Mouse (Mus musculus) kidney, embryonic 14.5 days (tissue): Measurements from ENCODE around the gene Dnah8. TPM values are rescaled to one million over a fixed set of nuclear protein-coding genes. Genes with fewer than 3 reads are reported as not detected.

ENCODE experiments used
- ATAC-seq: fragments of 200-750 bp; cut with Nextera tagmentation; 2 replicates; pipeline ENCODE4 v1.8.0; 2017; ENCODE audit warnings: moderate number of reproducible peaks, mild to moderate bottlenecking, moderate TSS enrichment, moderate library complexity; ENCODE audit not compliant: low FRiP score, low TSS enrichment
- H3K27ac ChIP-seq: fragments of 300-500 bp; sonication (generic); 2 replicates; pipeline ENCODE4 v1.5.1; 2014; ENCODE audit warnings: low read depth, mild to moderate bottlenecking, low read length, moderate library complexity, mixed read lengths
- H3K27me3 ChIP-seq: fragments of 300-500 bp; sonication (generic); 2 replicates; pipeline ENCODE4 v1.6.1; 2014; ENCODE audit warnings: mild to moderate bottlenecking, low read length; ENCODE audit not compliant: control insufficient read depth, insufficient read depth
- H3K36me3 ChIP-seq: fragments of 300-500 bp; sonication (generic); 2 replicates; pipeline ENCODE4 v1.6.1; 2014; ENCODE audit warnings: low read length, mixed read lengths; ENCODE audit not compliant: control insufficient read depth, insufficient read depth
- H3K4me1 ChIP-seq: fragments of 300-500 bp; sonication (generic); 2 replicates; pipeline ENCODE4 v1.6.1; 2014; ENCODE audit warnings: low read length, mixed read lengths; ENCODE audit not compliant: control insufficient read depth, insufficient read depth
- H3K4me2 ChIP-seq: fragments of 300-500 bp; sonication (generic); replicated peaks from 2 replicates; pipeline ENCODE4 v1.6.1; 2014; ENCODE audit warnings: low read depth, mild to moderate bottlenecking, low read length
- H3K4me3 ChIP-seq: fragments of 300-500 bp; sonication (generic); 2 replicates; pipeline ENCODE4 v1.5.1; 2014; ENCODE audit warnings: mild to moderate bottlenecking, low read length
- H3K9ac ChIP-seq: fragments of 300-500 bp; sonication (generic); 2 replicates; pipeline ENCODE4 v1.6.1; 2014; ENCODE audit warnings: low read depth, mild to moderate bottlenecking, low read length, moderate library complexity
- H3K9me3 ChIP-seq: fragments of 300-500 bp; sonication (generic); 2 replicates; pipeline ENCODE4 v1.6.1; 2016; ENCODE audit warnings: low read length; ENCODE audit not compliant: control insufficient read depth
- WGBS: fragments of 180-500 bp; shearing (Covaris S2); extraction: QIAGEN DNeasy Blood & Tissue Kit; methylation state at CpG from one replicate; pipeline ENCODE4 v1.1.7; 2014; 5-methylcytosine and 5-hydroxymethylcytosine counted together
- polyA plus RNA-seq: library from polyadenylated mRNA; unstranded; fragments of >200 nt; fragmentation: Nextera tagmentation; extraction: Ambion mirVana; gene quantifications from 2 replicates; pipeline ENCODE4 v1.2.1, GENCODE M21; 2014

The Dnah8 gene
- polyA plus RNA-seq, 1 experiment from 2014 or later: 0.61 TPM

- no peak overlapping the region for H3K27ac ChIP-seq
- H3K9me3 ChIP-seq: no peaks in the 10 kb centered on the region
- no peak overlapping the region for H3K4me2 ChIP-seq
- H3K9ac ChIP-seq: no peak overlapping the region
- H3K4me3 ChIP-seq: no peak overlapping the region
- no peak for ATAC-seq
- H3K36me3 ChIP-seq: no peaks in the 10 kb centered on the region
- H3K27me3 ChIP-seq: no peaks in the 10 kb centered on the region
- 70% methylated on average over 7 of the region's 7 CpGs for WGBS
- H3K4me1 ChIP-seq: no peaks in the 10 kb centered on the region
Observed at GRCm38 (mm10) chr17:30847498-30847897, 223.3 kb downstream of the Dnah8 start.

- Histone ChIP-seq H3K4me2 (no peak overlapping the region), H3K36me3 (no peaks in the 10 kb centered on the region), H3K4me3 (no peak overlapping the region), H3K27ac (no peak overlapping the region), H3K9ac (no peak overlapping the region), H3K27me3 (no peaks in the 10 kb centered on the region), H3K9me3 (no peaks in the 10 kb centered on the region), H3K4me1 (no peaks in the 10 kb centered on the region)
- WGBS: 96% methylated on average over 5 of the region's 5 CpGs
- no peak for ATAC-seq
Observed at GRCm38 (mm10) chr17:30848086-30848485, 223.9 kb downstream of the Dnah8 start.

DNA sequence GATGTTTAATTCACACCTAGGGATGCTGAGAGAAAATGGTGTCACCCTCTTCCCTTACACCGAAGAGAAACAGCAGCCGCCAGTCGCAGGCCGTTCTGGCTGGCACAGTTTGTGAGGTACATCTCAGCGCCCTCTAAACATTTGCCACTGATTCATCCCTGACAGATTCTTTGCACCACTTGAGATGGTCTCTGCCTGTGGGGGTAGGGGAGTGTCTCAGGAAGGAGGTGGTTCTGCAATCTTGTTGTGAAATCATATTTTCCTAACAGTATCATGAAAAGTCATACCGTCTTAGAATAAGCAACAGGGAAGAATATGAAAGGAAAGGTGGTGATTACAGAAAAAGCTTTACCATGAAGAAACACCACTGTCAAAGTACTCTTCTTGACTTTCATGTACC is 224.7 kb downstream of the Dnah8 start:
- no peak overlapping the region for H3K9ac ChIP-seq
- WGBS: 85% methylated on average over 6 of the region's 6 CpGs
- no peak overlapping the region for H3K4me2 ChIP-seq
- H3K27me3 ChIP-seq: no peaks in the 10 kb centered on the region
- H3K36me3 ChIP-seq: no peaks in the 10 kb centered on the region
- no peaks in the 10 kb centered on the region for H3K9me3 ChIP-seq
- no peak overlapping the region for H3K27ac ChIP-seq
- H3K4me1 ChIP-seq: no peaks in the 10 kb centered on the region
- H3K4me3 ChIP-seq: no peak overlapping the region
- ATAC-seq: no peak

- H3K4me2 ChIP-seq: no peak overlapping the region
- H3K9me3 ChIP-seq: no peaks in the 10 kb centered on the region
- 99% methylated on average over 12 of the region's 12 CpGs for WGBS
- no peak overlapping the region for H3K9ac ChIP-seq
- no peak overlapping the region for H3K4me3 ChIP-seq
- H3K27me3 ChIP-seq: no peaks in the 10 kb centered on the region
- no peaks in the 10 kb centered on the region for H3K4me1 ChIP-seq
- H3K36me3 ChIP-seq: no peaks in the 10 kb centered on the region
- no peak overlapping the region for H3K27ac ChIP-seq
- no peak for ATAC-seq
Observed at GRCm38 (mm10) chr17:30849813-30850212, 225.7 kb downstream of the Dnah8 start.

DNA sequence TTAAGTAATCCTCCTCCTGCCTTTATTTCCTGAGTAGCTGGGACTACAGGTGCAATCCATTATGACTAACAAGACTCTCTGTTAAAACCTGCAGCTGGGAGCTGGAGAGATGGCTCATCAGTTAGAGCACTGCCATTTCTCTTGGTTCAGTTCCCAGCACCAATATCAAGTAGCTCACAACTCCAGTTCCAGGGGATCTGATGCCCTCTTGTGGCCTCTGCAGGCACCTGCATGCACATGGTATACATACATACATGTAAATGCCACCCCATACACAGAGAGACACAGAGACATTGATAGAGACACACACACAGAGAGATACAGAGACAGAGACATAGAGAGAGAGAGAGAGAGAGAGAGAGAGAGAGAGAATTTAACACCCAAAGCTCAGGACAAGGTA is 228.2 kb downstream of the Dnah8 start:
- Histone ChIP-seq H3K36me3 (no peaks in the 10 kb centered on the region), H3K4me3 (no peak overlapping the region), H3K9ac (no peak overlapping the region), H3K4me2 (no peak overlapping the region), H3K27me3 (no peaks in the 10 kb centered on the region), H3K27ac (no peak overlapping the region), H3K4me1 (no peaks in the 10 kb centered on the region), H3K9me3 (no peaks in the 10 kb centered on the region)
- ATAC-seq: no peak

DNA sequence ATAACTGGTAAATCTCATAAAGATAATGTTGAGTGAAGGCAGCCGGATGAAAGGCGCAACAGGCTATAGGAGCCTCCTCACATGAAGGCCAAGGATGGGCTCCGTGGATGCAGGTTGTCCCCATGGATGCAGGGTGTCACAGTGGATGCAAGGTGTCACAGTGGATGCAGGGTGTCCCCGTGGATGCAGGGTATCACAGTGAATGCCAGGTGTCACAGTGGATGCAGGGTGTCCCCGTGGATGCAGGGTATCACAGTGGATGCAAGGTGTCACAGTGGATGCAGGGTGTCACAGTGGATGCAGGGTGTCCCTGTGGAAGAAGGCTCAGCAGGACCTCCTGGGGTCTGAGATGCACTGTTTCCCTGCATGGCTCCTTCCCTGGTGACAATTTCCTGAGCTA is 233.2 kb downstream of the Dnah8 start:
- 88% methylated on average over 5 of the region's 5 CpGs for WGBS
- Histone ChIP-seq H3K4me1 (peaks cover 13% of the 10 kb centered on the region; the same call in 1 of the 2 replicates), H3K4me2 (no peak overlapping the region), H3K9me3 (no peaks in the 10 kb centered on the region), H3K9ac (no peak overlapping the region), H3K27ac (no peak overlapping the region), H3K27me3 (no peaks in the 10 kb centered on the region), H3K4me3 (no peak overlapping the region), H3K36me3 (no peaks in the 10 kb centered on the region)
- ATAC-seq: no peak

- H3K36me3 ChIP-seq: no peaks in the 10 kb centered on the region
- no peak overlapping the region for H3K27ac ChIP-seq
- H3K27me3 ChIP-seq: no peaks in the 10 kb centered on the region
- H3K4me2 ChIP-seq: no peak overlapping the region
- WGBS: 34% methylated on average over 11 of the region's 11 CpGs
- no peak overlapping the region for H3K9ac ChIP-seq
- peaks cover 13% of the 10 kb centered on the region; the same call in 1 of the 2 replicates for H3K4me1 ChIP-seq
- H3K4me3 ChIP-seq: no peak overlapping the region
- H3K9me3 ChIP-seq: no peaks in the 10 kb centered on the region
- ATAC-seq: no peak
Observed at GRCm38 (mm10) chr17:30858586-30859259, 234.6 kb downstream of the Dnah8 start.

DNA sequence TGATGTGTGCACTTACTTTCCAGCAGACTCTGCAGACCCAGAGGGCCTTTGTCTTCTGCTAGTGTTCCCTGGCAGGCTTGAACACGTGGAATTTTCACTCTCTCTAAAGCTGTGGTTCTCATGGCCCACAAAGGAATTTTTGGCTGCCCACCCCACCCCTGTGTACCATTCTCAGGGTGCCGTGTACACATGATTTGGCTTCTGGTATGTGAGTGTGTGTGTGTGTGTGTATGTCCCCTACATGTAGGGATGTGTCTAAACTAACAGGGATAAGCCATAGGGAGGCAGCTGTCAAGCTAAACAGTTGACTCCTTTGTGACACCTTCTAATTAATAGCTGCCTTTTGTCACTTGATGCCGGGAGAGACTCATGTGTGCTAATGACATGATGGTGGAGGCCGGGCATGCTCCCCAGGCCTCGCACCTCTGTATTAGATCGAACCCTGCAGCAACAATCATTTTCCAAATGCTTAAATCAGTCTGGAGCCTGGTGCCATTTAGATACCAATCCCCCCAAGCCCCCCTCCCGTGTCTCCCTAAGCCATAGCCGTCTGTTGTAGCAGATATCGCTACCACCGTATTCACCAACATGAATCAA is 235.9 kb downstream of the Dnah8 start:
- H3K27ac ChIP-seq: no peak overlapping the region
- no peaks in the 10 kb centered on the region for H3K36me3 ChIP-seq
- H3K4me1 ChIP-seq: peaks cover 13% of the 10 kb centered on the region; the same call in 1 of the 2 replicates
- H3K27me3 ChIP-seq: no peaks in the 10 kb centered on the region
- no peak overlapping the region for H3K4me2 ChIP-seq
- H3K4me3 ChIP-seq: no peak overlapping the region
- ATAC-seq: no peak
- 44% methylated on average over 10 of the region's 10 CpGs for WGBS
- no peaks in the 10 kb centered on the region for H3K9me3 ChIP-seq
- no peak overlapping the region for H3K9ac ChIP-seq

GRCm38 (mm10) chr17:30860606-30861005 is 236.5 kb downstream of the Dnah8 start:
- no peak overlapping the region for H3K4me2 ChIP-seq
- H3K9ac ChIP-seq: no peak overlapping the region
- H3K4me3 ChIP-seq: no peak overlapping the region
- H3K9me3 ChIP-seq: no peaks in the 10 kb centered on the region
- H3K27ac ChIP-seq: no peak overlapping the region
- ATAC-seq: no peak
- H3K27me3 ChIP-seq: no peaks in the 10 kb centered on the region
- no peaks in the 10 kb centered on the region for H3K36me3 ChIP-seq
- 48% methylated on average over 7 of the region's 7 CpGs for WGBS
- H3K4me1 ChIP-seq: peaks cover 13% of the 10 kb centered on the region; the same call in 1 of the 2 replicates
